Mouse (Mus musculus) midbrain, embryonic 13.5 days (tissue): ENCODE results near the gene Sox2. TPM values are rescaled to one million over a fixed set of nuclear protein-coding genes. Genes with fewer than 3 reads are reported as not detected.

ENCODE experiments used
- ATAC-seq: fragments of 200-750 bp; cut with Nextera tagmentation; 2 replicates; pipeline ENCODE4 v1.8.0; 2017; ENCODE audit warnings: mild to moderate bottlenecking, moderate TSS enrichment, moderate library complexity
- H3K27ac ChIP-seq: fragments of 300-500 bp; sonication (generic); 2 replicates; pipeline ENCODE4 v1.5.1; 2015; ENCODE audit warnings: inconsistent platforms, mild to moderate bottlenecking, moderate library complexity
- H3K27me3 ChIP-seq: fragments of 300-500 bp; sonication (generic); 2 replicates; pipeline ENCODE4 v1.6.1; 2015; ENCODE audit warnings: mild to moderate bottlenecking, inconsistent platforms
- H3K36me3 ChIP-seq: fragments of 300-500 bp; sonication (generic); 2 replicates; pipeline ENCODE4 v1.6.1; 2015; ENCODE audit warnings: mild to moderate bottlenecking, inconsistent platforms
- H3K4me1 ChIP-seq: fragments of 300-500 bp; sonication (generic); replicated peaks from 2 replicates; pipeline ENCODE4 v1.6.1; 2015; ENCODE audit warnings: inconsistent platforms
- H3K4me2 ChIP-seq: fragments of 300-500 bp; sonication (generic); replicated peaks from 2 replicates; pipeline ENCODE4 v1.6.1; 2015; ENCODE audit warnings: moderate library complexity, mild to moderate bottlenecking, inconsistent platforms
- H3K4me3 ChIP-seq: fragments of 300-500 bp; sonication (generic); replicated peaks from 2 replicates; pipeline ENCODE4 v1.5.1; 2015; ENCODE audit warnings: mild to moderate bottlenecking, inconsistent platforms
- H3K9ac ChIP-seq: fragments of 300-500 bp; sonication (generic); replicated peaks from 2 replicates; pipeline ENCODE4 v1.6.1; 2015; ENCODE audit warnings: mild to moderate bottlenecking, inconsistent platforms
- H3K9me3 ChIP-seq: fragments of 300-500 bp; sonication (generic); 2 replicates; pipeline ENCODE4 v1.6.1; 2016; ENCODE audit warnings: mild to moderate bottlenecking, inconsistent platforms
- WGBS: fragments of 180-500 bp; shearing (Covaris S2); methylation state at CpG from one replicate; pipeline ENCODE4 v1.1.7; 2015; 5-methylcytosine and 5-hydroxymethylcytosine counted together
- microRNA counts: library from miRNA; unstranded; fragments of <30 nt; microRNA quantifications from one replicate; lab custom pipeline; 2016
- microRNA-seq: library from miRNA; unstranded; fragments of <30 nt; microRNA quantifications from one replicate; pipeline ENCODE4, GENCODE M21; 2016
- polyA plus RNA-seq: library from polyadenylated mRNA; unstranded; fragments of >200 nt; fragmentation: Nextera tagmentation; extraction: Ambion mirVana; gene quantifications from 2 replicates; pipeline ENCODE4 v1.2.1, GENCODE M21; 2015

Gene Sox2
- polyA plus RNA-seq, 1 experiment from 2014 or later, result 27.8 TPM

DNA sequence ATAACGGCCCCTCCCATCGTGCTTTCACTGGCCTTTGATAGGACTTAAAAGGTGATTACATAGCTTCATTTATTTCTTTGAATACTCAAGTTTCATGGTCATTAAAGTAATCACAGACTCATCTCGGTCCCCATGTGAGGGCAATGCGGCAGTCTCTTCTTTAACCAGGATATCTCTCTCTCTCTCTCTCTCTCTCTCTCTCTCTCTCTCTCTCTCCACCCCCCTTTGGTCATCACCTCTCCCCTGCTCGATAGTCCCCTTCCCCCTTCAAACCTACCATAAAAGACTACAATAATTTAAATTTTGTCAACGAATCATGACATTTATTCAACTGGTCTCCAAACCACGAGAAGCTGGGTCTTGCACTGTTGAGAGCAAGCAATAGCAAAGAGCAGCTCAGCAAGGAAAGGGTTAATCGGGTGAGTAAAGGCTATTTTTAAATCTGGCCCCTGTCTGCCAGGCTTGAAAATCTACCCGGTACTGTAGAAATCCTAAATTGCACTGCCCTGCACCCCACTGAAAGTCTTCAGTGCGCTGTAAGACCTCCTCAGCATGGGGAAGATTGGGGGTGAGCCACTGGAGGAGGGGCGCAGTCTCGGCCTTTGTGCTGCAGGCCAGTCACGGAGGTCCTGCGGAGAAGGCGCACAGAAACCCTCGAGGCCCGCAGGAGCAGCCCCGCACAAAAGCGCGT lies 41.6 kb downstream of the Sox2 start:
- H3K36me3 ChIP-seq, result no peaks in the 10 kb centered on the region
- WGBS, result 4% methylated on average over 20 of the region's 20 CpGs
- H3K9me3 ChIP-seq, result no peaks in the 10 kb centered on the region
- H3K4me2 ChIP-seq, result peak overlapping the region; percentile 58
- ATAC-seq, result peak; percentile 84
- H3K27me3 ChIP-seq, result no peaks in the 10 kb centered on the region
- H3K27ac ChIP-seq, result peak overlapping the region; percentile 40
- peak overlapping the region; percentile 34 for H3K4me3 ChIP-seq
- peaks cover 13% of the 10 kb centered on the region for H3K4me1 ChIP-seq
- peak overlapping the region; percentile 62 for H3K9ac ChIP-seq

- peak overlapping the region; percentile 40 for H3K27ac ChIP-seq
- no peak; the same call in none of the 2 replicates for ATAC-seq
- peak overlapping the region; percentile 34 for H3K4me3 ChIP-seq
- no peaks in the 10 kb centered on the region for H3K9me3 ChIP-seq
- H3K4me2 ChIP-seq, result peak overlapping the region; percentile 58
- H3K4me1 ChIP-seq, result peaks cover 13% of the 10 kb centered on the region
- H3K27me3 ChIP-seq, result no peaks in the 10 kb centered on the region
- no peaks in the 10 kb centered on the region for H3K36me3 ChIP-seq
- peak overlapping the region; percentile 62 for H3K9ac ChIP-seq
- 6% methylated on average over 14 of the region's 15 CpGs for WGBS
These were observed 42.2 kb downstream of the Sox2 start for GRCm38 (mm10) chr3:34692394-34692745.

MicroRNAs within 50 kb of the gene (microRNA counts, 519-probe panel; counts per million panel counts)
- 110 counts per million, percentile 56 among the panel's probes with 10 or more counts for microRNA mmu-miR-1897-3p (lab: Ali Mortazavi, UCI)

Small RNA genes within 50 kb of the gene (microRNA-seq; reads per million reads assigned to microRNA genes)
- not detected for gene Mir1897
